Mouse (Mus musculus) bone marrow, adult 2 months (tissue): ENCODE data around the gene Adamtsl4. TPM values are rescaled to one million over a fixed set of nuclear protein-coding genes. Genes with fewer than 3 reads are reported as not detected.
"Not testable (repeated sequence)": the region's sequence is repeated elsewhere in the genome, so short reads cannot be mapped to it uniquely, and the experiment has no call there.

Source experiments
- H3K27ac ChIP-seq: fragments of 200-500 bp; 2 replicates; pipeline ENCODE4 v1.5.1; 2012; ENCODE audit warnings: low read depth, mild to moderate bottlenecking, control low read depth, inconsistent platforms, low read length; ENCODE audit not compliant: control insufficient read depth, poor library complexity, insufficient read depth
- H3K4me1 ChIP-seq: fragments of 200-500 bp; 2 replicates; pipeline ENCODE4 v1.6.1; 2011; ENCODE audit warnings: low read length; ENCODE audit not compliant: control insufficient read depth, insufficient read depth
- H3K4me3 ChIP-seq: fragments of 200-500 bp; replicated peaks from 2 replicates; pipeline ENCODE3; 2011; ENCODE audit warnings: mild to moderate bottlenecking, low read depth, low read length, control low read depth; ENCODE audit not compliant: control insufficient read depth
- CTCF ChIP-seq: fragments of 200-500 bp; IDR thresholded peaks from 2 replicates; pipeline ENCODE4 v1.5.1; 2011; ENCODE audit warnings: low read length, control low read depth; ENCODE audit not compliant: control insufficient read depth, insufficient read depth
- POLR2A ChIP-seq: fragments of 200-500 bp; IDR thresholded peaks from 2 replicates; pipeline ENCODE4 v1.6.1; 2011; ENCODE audit warnings: low read depth, mild to moderate bottlenecking, control low read depth, low read length, borderline replicate concordance; ENCODE audit not compliant: control insufficient read depth
- WGBS: fragments of 180-500 bp; shearing (Covaris S2); methylation state at CpG from one replicate; pipeline ENCODE4 v1.1.7; 2018; 5-methylcytosine and 5-hydroxymethylcytosine counted together
- polyA plus RNA-seq: library from polyadenylated mRNA; stranded (reverse); fragments of >200 nt; gene quantifications from 2 replicates; pipeline ENCODE4 v1.2.4, GENCODE M21; 2011; ENCODE audit warnings: low replicate concordance; ENCODE audit not compliant: missing spikeins, insufficient read depth, insufficient read length

Gene Adamtsl4
- polyA plus RNA-seq, 1 experiment: 2.7 TPM

DNA sequence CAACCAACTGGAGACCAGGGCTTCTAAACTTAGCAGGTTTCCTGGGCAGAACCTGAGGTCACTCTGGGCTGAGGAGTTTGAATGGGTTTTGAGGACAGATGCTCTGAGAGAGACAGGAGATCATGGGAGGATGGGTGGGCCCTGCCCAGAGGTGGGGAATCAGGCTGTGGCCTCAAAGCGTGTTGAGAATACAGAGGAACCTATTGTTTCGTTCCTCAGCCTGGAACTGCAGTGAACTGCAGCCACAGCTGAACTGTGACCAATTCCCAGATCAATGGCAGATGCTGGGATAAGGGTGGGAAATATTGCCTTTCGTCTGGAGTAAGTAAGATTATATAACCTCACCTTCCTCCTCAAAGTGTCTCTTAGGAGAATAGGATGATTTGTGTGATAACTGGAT lies 8.1 kb upstream of the Adamtsl4 start:
- no peak for TF ChIP-seq POLR2A
- no peak for TF ChIP-seq CTCF
- Histone ChIP-seq H3K27ac (no peak overlapping the region), H3K4me3 (no peak overlapping the region), H3K4me1 (peaks cover 10% of the 10 kb centered on the region)
- WGBS: 76% methylated on average over 3 of the region's 3 CpGs

DNA sequence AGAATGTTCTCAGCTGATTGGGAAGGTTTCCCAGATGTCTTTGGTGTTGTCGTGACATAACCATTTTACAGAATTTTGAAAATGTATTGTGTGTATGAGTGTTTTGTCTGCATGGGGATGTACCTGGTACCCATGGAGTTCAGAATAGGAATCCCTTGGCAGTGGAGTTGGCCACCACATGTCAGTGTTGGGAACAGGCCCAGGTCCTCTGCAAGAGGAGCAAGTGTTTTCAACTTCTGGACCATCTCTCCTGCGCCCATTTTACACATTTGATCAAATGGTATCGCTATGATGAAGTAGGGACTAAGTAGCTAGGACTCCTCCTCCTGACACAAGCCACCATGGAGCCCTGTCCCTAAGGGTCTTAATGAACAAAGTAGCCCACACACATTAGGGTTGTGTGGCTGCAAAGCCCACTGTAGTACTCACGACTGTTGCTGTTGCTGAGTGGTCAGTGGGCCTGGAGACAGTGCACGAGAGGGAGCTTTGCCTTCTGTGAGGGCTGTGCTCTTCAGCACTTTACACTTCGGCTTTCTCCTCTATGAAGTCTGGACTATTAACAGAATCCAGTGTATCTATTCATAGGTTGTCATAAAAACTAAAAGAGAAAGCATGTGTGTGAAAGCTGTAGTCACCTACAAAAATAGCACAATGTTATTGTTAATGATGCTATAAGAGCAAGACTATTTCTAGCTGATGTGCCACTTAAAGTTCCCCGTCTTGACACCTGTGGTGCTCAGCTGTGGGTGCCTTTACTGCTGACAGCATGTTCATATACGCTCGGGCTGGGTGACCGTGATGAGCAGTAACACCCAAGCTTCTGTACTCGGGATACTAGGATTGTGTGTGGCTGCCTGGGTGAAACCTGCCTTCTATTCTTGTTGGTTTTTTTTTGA lies 7.3 kb upstream of the Adamtsl4 start:
- Histone ChIP-seq H3K27ac (no peak overlapping the region), H3K4me1 (peaks cover 10% of the 10 kb centered on the region), H3K4me3 (no peak overlapping the region)
- TF ChIP-seq POLR2A (no peak), CTCF (no peak)
- WGBS: 80% methylated on average over 11 of the region's 11 CpGs

DNA sequence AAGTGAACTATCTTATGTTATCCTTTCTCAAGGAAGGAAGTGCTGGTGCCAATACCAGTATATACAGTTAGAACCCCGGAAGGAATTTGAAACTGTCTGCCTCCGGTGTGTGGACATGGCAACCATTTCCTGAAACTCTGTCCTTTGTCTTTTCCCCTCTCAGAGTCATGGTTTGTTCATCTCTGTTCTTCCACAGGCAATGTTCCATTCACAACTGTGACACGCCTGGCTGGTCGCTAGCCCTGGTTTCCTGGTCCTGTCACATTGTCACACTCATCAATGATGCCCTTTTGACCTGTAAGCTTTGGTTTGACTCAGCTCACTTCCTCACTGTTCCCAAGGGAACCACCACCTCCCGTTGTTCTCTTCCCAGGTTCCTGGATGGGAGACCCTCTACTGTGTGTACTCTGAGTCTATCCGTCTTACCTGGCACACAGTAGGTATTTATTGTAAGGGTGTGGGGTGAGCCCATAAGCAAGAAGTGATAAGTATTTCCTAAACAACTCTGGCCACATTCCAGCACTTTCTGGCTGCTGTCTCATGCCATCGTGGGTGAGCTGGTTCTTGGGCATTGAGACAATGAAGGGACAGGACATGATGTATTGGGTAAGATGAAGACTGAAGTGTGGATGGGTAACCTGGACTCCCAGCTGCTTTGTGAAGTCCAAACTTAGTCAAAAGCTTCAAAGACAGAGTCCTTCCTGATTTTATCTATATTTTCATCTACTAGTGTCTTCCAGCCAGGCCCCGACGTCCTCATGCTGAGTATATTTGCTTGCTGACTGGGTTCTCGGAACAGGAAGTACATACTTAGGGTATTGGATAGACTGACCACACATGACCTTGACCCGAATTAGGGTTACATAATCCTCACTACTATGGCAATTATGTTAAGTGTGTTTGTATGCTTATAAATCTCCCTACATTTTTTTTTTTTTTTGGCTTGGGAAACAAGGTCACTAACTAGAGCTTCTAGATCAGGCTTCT lies 6.4 kb upstream of the Adamtsl4 start:
- Histone ChIP-seq H3K27ac (peak overlapping the region; percentile 65), H3K4me3 (no peak overlapping the region), H3K4me1 (peaks cover 10% of the 10 kb centered on the region)
- WGBS: 25% methylated on average over 11 of the region's 11 CpGs
- TF ChIP-seq CTCF (no peak), POLR2A (no peak)

DNA sequence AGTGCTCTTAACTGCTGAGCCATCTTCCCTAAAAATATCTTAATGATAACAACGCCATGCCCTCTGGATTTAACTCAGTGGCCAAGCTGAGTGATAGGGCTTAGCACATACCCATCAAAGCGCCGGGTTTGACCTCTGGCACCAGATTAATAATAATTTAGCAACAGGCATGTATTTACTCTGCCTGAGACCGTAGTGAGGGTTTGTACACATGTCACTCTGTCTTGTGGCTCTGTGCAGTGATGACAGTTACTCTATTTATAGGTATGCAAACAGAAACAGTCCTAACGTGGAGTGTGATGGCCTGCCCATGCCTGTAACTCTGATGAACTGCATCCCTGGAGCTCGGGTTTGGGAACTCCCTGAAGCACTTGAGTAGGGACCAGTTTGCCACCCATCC lies 5.0 kb upstream of the Adamtsl4 start:
- H3K4me3 ChIP-seq: no peak overlapping the region
- peaks cover 10% of the 10 kb centered on the region for H3K4me1 ChIP-seq
- TF ChIP-seq CTCF (no peak), POLR2A (no peak)
- H3K27ac ChIP-seq: no peak overlapping the region
- WGBS: 54% methylated on average over 6 of the region's 6 CpGs

DNA sequence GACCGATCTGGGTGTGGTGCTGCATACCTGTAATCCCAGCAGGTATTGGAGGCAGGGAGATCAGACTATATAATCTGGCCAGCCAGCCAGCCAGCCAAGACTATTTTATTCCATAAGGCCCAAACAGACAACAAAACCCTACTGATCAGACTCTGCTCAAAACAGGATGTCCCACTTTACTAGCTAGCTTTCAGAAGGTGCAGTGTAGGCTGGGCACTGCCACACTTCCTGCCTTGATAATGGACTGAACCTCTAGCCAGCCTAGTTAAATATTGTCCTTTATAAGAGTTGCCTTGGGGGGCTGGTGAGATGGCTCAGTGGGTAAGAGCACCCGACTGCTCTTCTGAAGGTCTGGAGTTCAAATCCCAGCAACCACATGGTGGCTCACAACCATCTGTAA lies 2.8 kb upstream of the Adamtsl4 start:
- not testable (repeated sequence) for H3K4me1 ChIP-seq, H3K27ac ChIP-seq, H3K4me3 ChIP-seq
- whole genome bisulfite sequencing: 84% methylated on average over 2 of the region's 2 CpGs

DNA sequence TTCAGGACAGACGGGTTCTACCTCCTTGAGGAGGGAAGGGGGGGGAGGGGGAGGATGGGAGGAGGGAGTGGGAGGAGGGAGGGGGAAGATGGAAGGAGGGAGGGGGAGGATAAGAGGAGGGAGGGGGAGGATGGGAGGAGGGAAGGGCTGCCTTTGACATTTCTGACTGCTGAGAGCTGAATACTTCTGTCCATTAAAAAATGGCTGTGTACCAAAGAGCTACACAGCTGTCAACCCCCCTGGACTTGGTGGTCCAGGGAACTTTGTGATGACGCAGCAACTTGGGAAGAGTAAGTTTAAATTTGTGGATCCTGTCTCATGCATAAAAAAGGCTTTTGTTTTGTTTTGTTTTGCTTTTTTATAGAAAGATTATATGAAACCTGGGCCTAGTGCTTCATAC lies 2.2 kb upstream of the Adamtsl4 start:
- H3K4me3 ChIP-seq: no peak overlapping the region
- 69% methylated on average over 2 of the region's 2 CpGs for WGBS
- no peak overlapping the region for H3K27ac ChIP-seq
- H3K4me1 ChIP-seq: peaks cover 6% of the 10 kb centered on the region
- TF ChIP-seq POLR2A: no peak
- TF ChIP-seq CTCF: no peak

DNA sequence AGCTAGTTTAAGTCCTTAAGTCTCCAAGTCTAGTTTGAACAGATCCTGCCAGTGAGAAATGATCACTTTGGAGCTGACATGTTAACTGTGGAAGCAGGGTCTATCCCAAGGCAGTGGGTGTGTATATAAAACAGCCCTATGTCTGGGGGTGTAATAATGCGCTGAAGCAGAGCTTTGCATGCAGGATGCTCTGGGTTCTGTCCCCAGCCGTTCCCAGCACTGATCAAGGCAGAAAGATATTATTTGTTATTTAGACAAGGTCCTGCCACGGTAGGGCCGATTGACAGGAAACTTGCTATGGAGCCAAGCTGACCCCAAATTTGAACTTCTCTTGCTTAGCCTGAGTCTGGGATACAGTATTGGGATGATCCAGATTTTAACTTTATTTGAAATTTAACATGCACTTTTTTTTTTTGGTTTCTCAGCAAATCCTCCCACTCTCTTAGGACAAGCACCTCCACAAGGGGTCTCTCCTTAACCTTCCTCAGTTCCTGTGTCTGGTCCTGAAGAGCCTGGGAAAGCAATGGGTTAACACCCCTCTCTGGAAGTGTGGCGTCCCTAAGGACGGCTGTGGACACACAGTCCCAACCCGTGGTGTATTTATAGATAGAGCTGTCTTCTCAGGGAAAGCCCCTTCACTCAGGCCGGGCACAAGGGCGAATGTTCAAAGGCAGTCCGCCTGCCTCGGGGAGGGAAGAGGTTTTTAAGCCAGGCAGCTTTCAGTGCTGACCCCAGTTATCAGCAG lies 1.6 kb upstream of the Adamtsl4 start:
- H3K27ac ChIP-seq: no peak overlapping the region
- TF ChIP-seq POLR2A (no peak), CTCF (no peak)
- WGBS: 52% methylated on average over 11 of the region's 11 CpGs
- peaks cover 4% of the 10 kb centered on the region for H3K4me1 ChIP-seq
- H3K4me3 ChIP-seq: no peak overlapping the region

DNA sequence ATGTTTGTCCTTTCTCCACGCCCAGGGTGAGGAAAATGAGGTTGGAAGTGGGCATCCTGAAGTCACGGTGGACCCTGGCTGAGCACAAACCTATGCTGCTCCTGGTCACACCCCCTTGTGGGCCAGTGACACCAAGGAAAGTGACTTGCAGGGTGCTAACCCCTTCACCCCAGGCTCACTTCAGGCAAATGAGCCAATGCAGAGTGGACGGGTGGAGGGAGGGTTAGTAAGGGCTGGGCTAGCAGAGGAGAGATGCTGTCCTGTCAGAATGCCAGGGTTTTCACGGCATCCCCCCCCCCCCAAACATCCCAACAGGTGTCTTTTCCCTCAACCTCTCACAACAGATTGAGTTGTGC lies 571 bp downstream of the Adamtsl4 start:
- 40% methylated on average over 4 of the region's 4 CpGs for WGBS
- Histone ChIP-seq H3K4me3 (no peak overlapping the region), H3K4me1 (no peaks in the 10 kb centered on the region), H3K27ac (no peak overlapping the region)
- no peak for TF ChIP-seq CTCF
- no peak for TF ChIP-seq POLR2A
